Mouse (Mus musculus) forebrain, embryonic 13.5 days (tissue): ENCODE results near the gene Tbl1x. TPM values are rescaled to one million over a fixed set of nuclear protein-coding genes. Genes with fewer than 3 reads are reported as not detected.
"Not testable (repeated sequence)": the region's sequence is repeated elsewhere in the genome, so short reads cannot be mapped to it uniquely, and the experiment has no call there.

ENCODE experiments used
- ATAC-seq: fragments of 200-750 bp; cut with Nextera tagmentation; 2 replicates; pipeline ENCODE4 v1.8.0; 2017
- H3K27ac ChIP-seq: fragments of 300-500 bp; sonication (generic); 2 replicates; pipeline ENCODE4 v1.5.1; 2015; ENCODE audit warnings: inconsistent platforms, mild to moderate bottlenecking, moderate library complexity
- H3K27me3 ChIP-seq: fragments of 300-500 bp; sonication (generic); 2 replicates; pipeline ENCODE4 v1.6.1; 2015; ENCODE audit warnings: mild to moderate bottlenecking, inconsistent platforms
- H3K36me3 ChIP-seq: fragments of 300-500 bp; sonication (generic); 2 replicates; pipeline ENCODE4 v1.6.1; 2015; ENCODE audit warnings: mild to moderate bottlenecking, inconsistent platforms; ENCODE audit not compliant: poor library complexity, severe bottlenecking
- H3K4me1 ChIP-seq: fragments of 300-500 bp; sonication (generic); 2 replicates; pipeline ENCODE4 v1.6.1; 2015; ENCODE audit warnings: inconsistent platforms
- H3K4me2 ChIP-seq: fragments of 300-500 bp; sonication (generic); 2 replicates; pipeline ENCODE4 v1.6.1; 2015; ENCODE audit warnings: inconsistent platforms, mild to moderate bottlenecking, moderate library complexity
- H3K4me3 ChIP-seq: fragments of 300-500 bp; sonication (generic); 2 replicates; pipeline ENCODE4 v1.5.1; 2015; ENCODE audit warnings: mild to moderate bottlenecking, inconsistent platforms
- H3K9ac ChIP-seq: fragments of 300-500 bp; sonication (generic); 2 replicates; pipeline ENCODE4 v1.6.1; 2015; ENCODE audit warnings: mild to moderate bottlenecking, inconsistent platforms
- H3K9me3 ChIP-seq: fragments of 300-500 bp; sonication (generic); replicated peaks from 2 replicates; pipeline ENCODE4 v1.6.1; 2016; ENCODE audit warnings: inconsistent platforms
- WGBS: fragments of 180-500 bp; shearing (Covaris S2); methylation state at CpG from one replicate; pipeline ENCODE4 v1.1.7; 2015; 5-methylcytosine and 5-hydroxymethylcytosine counted together
- polyA plus RNA-seq: library from polyadenylated mRNA; unstranded; fragments of >200 nt; fragmentation: Nextera tagmentation; extraction: Ambion mirVana; gene quantifications from 2 replicates; pipeline ENCODE4 v1.2.1, GENCODE M21; 2015

The Tbl1x gene
- polyA plus RNA-seq, 1 experiment from 2014 or later: 55.6 TPM

GRCm38 (mm10) chrX:77511994-77512485 lies 1.2 kb downstream of the Tbl1x start:
- Histone ChIP-seq H3K4me1 (peaks cover 9% of the 10 kb centered on the region), H3K27ac (peak overlapping the region; percentile 95), H3K4me3 (peak overlapping the region; percentile 61), H3K27me3 (no peaks in the 10 kb centered on the region), H3K9me3 (no peaks in the 10 kb centered on the region), H3K4me2 (peak overlapping the region; percentile 62), H3K36me3 (no peaks in the 10 kb centered on the region), H3K9ac (peak overlapping the region; percentile 83)
- no peak for ATAC-seq
- 15% methylated on average over 12 of the region's 12 CpGs for WGBS

GRCm38 (mm10) chrX:77517274-77518085 lies 6.7 kb downstream of the Tbl1x start:
- Histone ChIP-seq H3K27me3 (no peaks in the 10 kb centered on the region), H3K4me3 (no peak overlapping the region), H3K27ac (no peak overlapping the region), H3K36me3 (no peaks in the 10 kb centered on the region), H3K9ac (no peak overlapping the region), H3K4me1 (peaks cover 11% of the 10 kb centered on the region), H3K4me2 (no peak overlapping the region), H3K9me3 (no peaks in the 10 kb centered on the region)
- 58% methylated on average over 8 of the region's 8 CpGs for WGBS
- ATAC-seq: no peak

- peaks cover 7% of the 10 kb centered on the region; the same call in 1 of the 2 replicates for H3K4me1 ChIP-seq
- H3K4me3 ChIP-seq: no peak overlapping the region
- no peaks in the 10 kb centered on the region for H3K27me3 ChIP-seq
- no peak overlapping the region for H3K27ac ChIP-seq
- no peaks in the 10 kb centered on the region for H3K9me3 ChIP-seq
- WGBS: 67% methylated on average over 1 of the region's 1 CpGs
- no peak for ATAC-seq
- H3K36me3 ChIP-seq: no peaks in the 10 kb centered on the region
- H3K9ac ChIP-seq: no peak overlapping the region
- H3K4me2 ChIP-seq: no peak overlapping the region
These were observed 8.1 kb downstream of the Tbl1x start for GRCm38 (mm10) chrX:77518929-77519328.

- H3K36me3 ChIP-seq: no peaks in the 10 kb centered on the region
- H3K4me3 ChIP-seq: no peak overlapping the region
- H3K9ac ChIP-seq: no peak overlapping the region
- no peaks in the 10 kb centered on the region for H3K27me3 ChIP-seq
- no peak for ATAC-seq
- H3K9me3 ChIP-seq: no peaks in the 10 kb centered on the region
- no peak overlapping the region for H3K4me2 ChIP-seq
- H3K4me1 ChIP-seq: peaks cover 5% of the 10 kb centered on the region; the same call in 1 of the 2 replicates
- no peak overlapping the region for H3K27ac ChIP-seq
- 41% methylated on average over 3 of the region's 3 CpGs for WGBS
These were observed 12.1 kb downstream of the Tbl1x start for GRCm38 (mm10) chrX:77522842-77523375.

GRCm38 (mm10) chrX:77525179-77525578 lies 14.4 kb downstream of the Tbl1x start:
- H3K27me3 ChIP-seq: no peaks in the 10 kb centered on the region
- 18% methylated on average over 1 of the region's 1 CpGs for WGBS
- H3K4me3 ChIP-seq: no peak overlapping the region
- H3K4me2 ChIP-seq: no peak overlapping the region
- no peak for ATAC-seq
- H3K9me3 ChIP-seq: no peaks in the 10 kb centered on the region
- no peak overlapping the region for H3K27ac ChIP-seq
- H3K36me3 ChIP-seq: no peaks in the 10 kb centered on the region
- H3K9ac ChIP-seq: no peak overlapping the region
- peaks cover 5% of the 10 kb centered on the region; the same call in 1 of the 2 replicates for H3K4me1 ChIP-seq

GRCm38 (mm10) chrX:77528401-77528800 lies 17.6 kb downstream of the Tbl1x start:
- ATAC-seq: no peak
- H3K9me3 ChIP-seq: no peaks in the 10 kb centered on the region

GRCm38 (mm10) chrX:77530997-77531396 lies 20.2 kb downstream of the Tbl1x start:
- no peak overlapping the region for H3K4me2 ChIP-seq
- no peaks in the 10 kb centered on the region for H3K4me1 ChIP-seq
- H3K36me3 ChIP-seq: no peaks in the 10 kb centered on the region
- no peak overlapping the region for H3K4me3 ChIP-seq
- no peaks in the 10 kb centered on the region for H3K9me3 ChIP-seq
- no peaks in the 10 kb centered on the region for H3K27me3 ChIP-seq
- WGBS: 71% methylated on average over 2 of the region's 5 CpGs
- no peak for ATAC-seq
- no peak overlapping the region for H3K27ac ChIP-seq
- no peak overlapping the region for H3K9ac ChIP-seq

More at GRCm38 (mm10) chrX:77528401-77528800, 17.6 kb downstream of the Tbl1x start:
- no peak overlapping the region for H3K4me3 ChIP-seq
- H3K4me1 ChIP-seq: no peaks in the 10 kb centered on the region; the same call in 1 of the 2 replicates
- no peak overlapping the region for H3K4me2 ChIP-seq
- 83% methylated on average over 1 of the region's 1 CpGs for WGBS
- no peaks in the 10 kb centered on the region for H3K36me3 ChIP-seq
- no peaks in the 10 kb centered on the region for H3K27me3 ChIP-seq
- no peak overlapping the region for H3K27ac ChIP-seq
- H3K9ac ChIP-seq: no peak overlapping the region

GRCm38 (mm10) chrX:77533922-77534321 lies 23.1 kb downstream of the Tbl1x start:
- Histone ChIP-seq H3K27ac (no peak overlapping the region), H3K4me3 (no peak overlapping the region), H3K9me3 (no peaks in the 10 kb centered on the region), H3K27me3 (no peaks in the 10 kb centered on the region), H3K4me1 (no peaks in the 10 kb centered on the region), H3K4me2 (no peak overlapping the region), H3K36me3 (no peaks in the 10 kb centered on the region), H3K9ac (no peak overlapping the region)
- 77% methylated on average over 2 of the region's 2 CpGs for WGBS
- ATAC-seq: no peak

GRCm38 (mm10) chrX:77539770-77540169 lies 29.0 kb downstream of the Tbl1x start:
- ATAC-seq, H3K27me3 ChIP-seq, H3K4me2 ChIP-seq, H3K4me3 ChIP-seq, H3K4me1 ChIP-seq, H3K27ac ChIP-seq, H3K9ac ChIP-seq, H3K36me3 ChIP-seq, H3K9me3 ChIP-seq: not testable (repeated sequence)
- WGBS: 91% methylated on average over 4 of the region's 4 CpGs

GRCm38 (mm10) chrX:77544003-77544402 lies 33.2 kb downstream of the Tbl1x start:
- H3K4me2 ChIP-seq: no peak overlapping the region
- ATAC-seq: no peak
- H3K4me3 ChIP-seq: no peak overlapping the region
- no peak overlapping the region for H3K27ac ChIP-seq
- no peaks in the 10 kb centered on the region for H3K36me3 ChIP-seq
- H3K9ac ChIP-seq: no peak overlapping the region
- H3K27me3 ChIP-seq: no peaks in the 10 kb centered on the region
- no peaks in the 10 kb centered on the region for H3K4me1 ChIP-seq
- no peaks in the 10 kb centered on the region for H3K9me3 ChIP-seq

GRCm38 (mm10) chrX:77544550-77544949 lies 33.7 kb downstream of the Tbl1x start:
- Histone ChIP-seq H3K36me3 (no peaks in the 10 kb centered on the region), H3K27ac (no peak overlapping the region), H3K4me2 (no peak overlapping the region), H3K9ac (no peak overlapping the region), H3K4me1 (no peaks in the 10 kb centered on the region), H3K4me3 (no peak overlapping the region), H3K9me3 (no peaks in the 10 kb centered on the region), H3K27me3 (no peaks in the 10 kb centered on the region)
- 70% methylated on average over 4 of the region's 4 CpGs for WGBS
- ATAC-seq: no peak

- Histone ChIP-seq H3K9me3 (no peaks in the 10 kb centered on the region), H3K27ac (no peak overlapping the region), H3K4me2 (no peak overlapping the region), H3K9ac (no peak overlapping the region), H3K4me3 (no peak overlapping the region), H3K36me3 (no peaks in the 10 kb centered on the region), H3K27me3 (no peaks in the 10 kb centered on the region), H3K4me1 (no peaks in the 10 kb centered on the region)
- ATAC-seq: no peak
These were observed 34.7 kb downstream of the Tbl1x start for GRCm38 (mm10) chrX:77545362-77546078.
